Mouse (Mus musculus): ENCODE results near the gene Asic3. TPM values are rescaled to one million over a fixed set of nuclear protein-coding genes. Genes with fewer than 3 reads are reported as not detected.

Gene Asic3
- 0.23 and 0.52 TPM in 2 replicates for polyA plus RNA-seq (2015; fragmentation: Nextera tagmentation; extraction: Ambion mirVana)

GRCm38 (mm10) chr5:24413042-24413693 lies at the start of gene Asic3:
TSS of gene Asic3 (plus strand) at chr5:24413392.
- 33% methylated on average over 11 of the region's 11 CpGs for WGBS
- H3K27me3 ChIP-seq (ENCODE audit: control insufficient read depth, insufficient read depth, low read length), result no peaks in the 10 kb centered on the region
- no peaks in the 10 kb centered on the region for H3K36me3 ChIP-seq (ENCODE audit: control insufficient read depth, insufficient read depth, low read length)
- no peak for ATAC-seq (ENCODE audit: insufficient read depth, low FRiP score)
- H3K4me3 ChIP-seq (replicated peaks; ENCODE audit: low read length), result no peak within 1 kb of the TSS
- no peak within 1 kb of the TSS for H3K4me2 ChIP-seq (ENCODE audit: low read depth, low read length)
- no peak within 1 kb of the TSS; the same call in 1 of the 2 replicates for H3K9ac ChIP-seq (ENCODE audit: low read length)
- H3K9me3 ChIP-seq (replicated peaks; ENCODE audit: control insufficient read depth, low read length), result no peaks in the 10 kb centered on the region
- H3K4me1 ChIP-seq (ENCODE audit: control insufficient read depth, insufficient read depth, low read length), result no peaks in the 10 kb centered on the region
- no peak within 1 kb of the TSS for H3K27ac ChIP-seq (ENCODE audit: low read length)

- WGBS, result 68% methylated on average over 2 of the region's 2 CpGs
- 0 out of 2 replicates have a peak, but pooled peaks cover 3% of the 10 kb centered on the region for H3K4me1 ChIP-seq (ENCODE audit: control insufficient read depth, insufficient read depth, low read length)
Observed at GRCm38 (mm10) chr5:24363467-24363866, 49.7 kb upstream of the Asic3 start.

GRCm38 (mm10) chr5:24364061-24364460 lies 49.1 kb upstream of the Asic3 start:
- H3K36me3 ChIP-seq (ENCODE audit: control insufficient read depth, insufficient read depth, low read length), result no peaks in the 10 kb centered on the region
- H3K4me1 ChIP-seq (ENCODE audit: control insufficient read depth, insufficient read depth, low read length), result 0 out of 2 replicates have a peak, but pooled peaks cover 3% of the 10 kb centered on the region
- no peaks in the 10 kb centered on the region for H3K27me3 ChIP-seq (ENCODE audit: control insufficient read depth, insufficient read depth, low read length)
- no peak overlapping the region for H3K4me3 ChIP-seq (replicated peaks; ENCODE audit: low read length)
- no peak overlapping the region for H3K9ac ChIP-seq (ENCODE audit: low read length)
- H3K4me2 ChIP-seq (ENCODE audit: low read depth, low read length), result no peak overlapping the region
- H3K27ac ChIP-seq (ENCODE audit: low read length), result no peak overlapping the region
- ATAC-seq (ENCODE audit: insufficient read depth, low FRiP score), result no peak
- H3K9me3 ChIP-seq (replicated peaks; ENCODE audit: control insufficient read depth, low read length), result no peaks in the 10 kb centered on the region
- 54% methylated on average over 3 of the region's 3 CpGs for whole genome bisulfite sequencing

More at GRCm38 (mm10) chr5:24363467-24363866, 49.7 kb upstream of the Asic3 start:
- H3K36me3 ChIP-seq (ENCODE audit: control insufficient read depth, insufficient read depth, low read length), result no peaks in the 10 kb centered on the region
- no peak overlapping the region for H3K4me2 ChIP-seq (ENCODE audit: low read depth, low read length)
- H3K27ac ChIP-seq (ENCODE audit: low read length), result no peak overlapping the region
- H3K9me3 ChIP-seq (replicated peaks; ENCODE audit: control insufficient read depth, low read length), result no peaks in the 10 kb centered on the region
- H3K27me3 ChIP-seq (ENCODE audit: control insufficient read depth, insufficient read depth, low read length), result no peaks in the 10 kb centered on the region
- ATAC-seq (ENCODE audit: insufficient read depth, low FRiP score), result no peak
- H3K9ac ChIP-seq (ENCODE audit: low read length), result no peak overlapping the region
- H3K4me3 ChIP-seq (replicated peaks; ENCODE audit: low read length), result no peak overlapping the region

DNA sequence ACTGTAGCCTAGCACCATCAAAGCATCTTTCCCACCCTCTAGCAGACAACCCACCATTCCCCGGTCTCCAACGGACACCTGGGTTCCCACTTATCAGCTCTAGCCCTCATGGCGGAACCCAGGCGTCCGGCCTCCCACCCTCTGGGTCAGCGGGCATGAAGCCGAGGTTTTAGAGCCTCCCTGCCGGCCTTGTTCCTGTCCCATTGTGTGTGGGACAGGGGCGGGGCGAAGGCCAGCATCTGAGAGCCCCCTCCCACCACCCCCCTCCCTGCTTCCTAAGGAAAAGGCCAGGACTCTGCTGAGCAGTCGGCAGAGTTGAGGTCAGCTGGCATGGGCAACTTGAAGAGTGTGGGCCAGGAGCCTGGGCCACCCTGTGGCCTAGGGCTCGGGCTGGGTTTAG lies 48.7 kb upstream of the Asic3 start, which contains the start of gene Nos3:
TSS of gene Nos3 (plus strand) at position 303 of the 400 bp plus-strand sequence.
- 53% methylated on average over 12 of the region's 12 CpGs for WGBS
- 0 out of 2 replicates have a peak within 1 kb of the TSS, but pooled peaks have one; percentile 5 for H3K4me2 ChIP-seq (ENCODE audit: low read depth, low read length)
- H3K36me3 ChIP-seq (ENCODE audit: control insufficient read depth, insufficient read depth, low read length), result no peaks in the 10 kb centered on the region
- peak within 1 kb of the TSS; percentile 22; the same call in 1 of the 2 replicates for H3K27ac ChIP-seq (ENCODE audit: low read length)
- H3K4me1 ChIP-seq (ENCODE audit: control insufficient read depth, insufficient read depth, low read length), result 0 out of 2 replicates have a peak, but pooled peaks cover 3% of the 10 kb centered on the region
- H3K9me3 ChIP-seq (replicated peaks; ENCODE audit: control insufficient read depth, low read length), result no peaks in the 10 kb centered on the region
- H3K4me3 ChIP-seq (replicated peaks; ENCODE audit: low read length), result peak within 1 kb of the TSS; percentile 23
- 0 out of 2 replicates have a peak within 1 kb of the TSS, but pooled peaks have one; percentile 48 for H3K9ac ChIP-seq (ENCODE audit: low read length)
- no peaks in the 10 kb centered on the region for H3K27me3 ChIP-seq (ENCODE audit: control insufficient read depth, insufficient read depth, low read length)
- no peak for ATAC-seq (ENCODE audit: insufficient read depth, low FRiP score)

DNA sequence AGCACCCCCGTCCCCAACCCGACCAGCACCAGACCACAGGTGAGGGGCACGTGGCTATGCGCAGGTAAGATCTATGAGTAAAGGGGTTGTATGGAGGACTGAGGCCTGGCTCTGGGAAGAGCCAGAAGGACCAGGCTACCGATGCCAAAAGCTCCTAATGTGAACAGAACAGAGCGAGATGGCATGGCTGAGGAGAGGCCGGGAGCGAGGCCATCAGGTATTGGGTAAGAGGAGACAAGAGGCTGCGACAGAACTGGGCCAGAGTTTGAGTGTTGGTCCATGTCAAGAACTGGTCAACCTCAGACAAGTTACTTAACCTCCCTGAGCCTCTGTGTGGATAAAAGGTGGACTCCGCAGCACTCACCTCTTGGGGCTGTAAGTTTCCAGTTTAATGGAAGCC lies 48.2 kb upstream of the Asic3 start:
- Histone ChIP-seq H3K27me3 (ENCODE audit: control insufficient read depth, insufficient read depth, low read length) (no peaks in the 10 kb centered on the region), H3K9ac (ENCODE audit: low read length) (0 out of 2 replicates have a peak overlapping the region, but pooled peaks have one; percentile 48), H3K36me3 (ENCODE audit: control insufficient read depth, insufficient read depth, low read length) (no peaks in the 10 kb centered on the region), H3K4me1 (ENCODE audit: control insufficient read depth, insufficient read depth, low read length) (0 out of 2 replicates have a peak, but pooled peaks cover 3% of the 10 kb centered on the region), H3K4me3 (replicated peaks; ENCODE audit: low read length) (peak overlapping the region; percentile 23), H3K27ac (ENCODE audit: low read length) (peak overlapping the region; percentile 22; the same call in 1 of the 2 replicates), H3K9me3 (replicated peaks; ENCODE audit: control insufficient read depth, low read length) (no peaks in the 10 kb centered on the region), H3K4me2 (ENCODE audit: low read depth, low read length) (0 out of 2 replicates have a peak overlapping the region, but pooled peaks have one; percentile 5)
- no peak for ATAC-seq (ENCODE audit: insufficient read depth, low FRiP score)
- 84% methylated on average over 10 of the region's 10 CpGs for WGBS

GRCm38 (mm10) chr5:24365528-24365927 lies 47.7 kb upstream of the Asic3 start:
- Histone ChIP-seq H3K4me1 (ENCODE audit: control insufficient read depth, insufficient read depth, low read length) (0 out of 2 replicates have a peak, but pooled peaks cover under 1% of the 10 kb centered on the region), H3K9ac (ENCODE audit: low read length) (no peak overlapping the region), H3K4me3 (replicated peaks; ENCODE audit: low read length) (0 out of 2 replicates have a peak overlapping the region, but pooled peaks have one; percentile 23), H3K27me3 (ENCODE audit: control insufficient read depth, insufficient read depth, low read length) (no peaks in the 10 kb centered on the region), H3K36me3 (ENCODE audit: control insufficient read depth, insufficient read depth, low read length) (no peaks in the 10 kb centered on the region), H3K4me2 (ENCODE audit: low read depth, low read length) (no peak overlapping the region; the same call in 1 of the 2 replicates), H3K27ac (ENCODE audit: low read length) (peak overlapping the region; percentile 22; the same call in 1 of the 2 replicates), H3K9me3 (replicated peaks; ENCODE audit: control insufficient read depth, low read length) (no peaks in the 10 kb centered on the region)
- no peak for ATAC-seq (ENCODE audit: insufficient read depth, low FRiP score)
- 35% methylated on average over 5 of the region's 5 CpGs for WGBS

DNA sequence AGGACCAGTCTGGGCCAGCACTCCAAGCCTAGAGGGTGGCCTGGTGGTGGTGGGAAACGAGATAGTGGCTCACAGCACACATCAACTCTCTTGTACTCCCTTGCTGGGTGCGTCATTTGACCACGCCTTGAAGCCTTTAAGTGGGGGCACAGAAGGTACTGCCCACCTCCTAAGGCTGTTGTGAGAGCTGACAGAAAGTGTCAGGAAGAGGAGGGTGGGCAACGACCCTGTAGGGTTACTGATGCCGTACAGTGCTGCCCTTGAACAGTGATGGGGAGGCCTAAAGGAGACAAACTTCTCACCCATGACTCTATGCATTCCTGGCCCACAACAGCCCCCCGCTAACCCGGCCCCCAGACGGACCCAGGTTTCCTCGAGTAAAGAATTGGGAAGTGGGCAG lies 46.8 kb upstream of the Asic3 start:
- H3K4me1 ChIP-seq (ENCODE audit: control insufficient read depth, insufficient read depth, low read length), result no peaks in the 10 kb centered on the region
- WGBS, result 78% methylated on average over 9 of the region's 9 CpGs

GRCm38 (mm10) chr5:24369767-24370166 lies 43.4 kb upstream of the Asic3 start:
- 83% methylated on average over 9 of the region's 9 CpGs for WGBS
- no peak overlapping the region for H3K27ac ChIP-seq (ENCODE audit: low read length)
- no peak; the same call in 1 of the 2 replicates for ATAC-seq (ENCODE audit: insufficient read depth, low FRiP score)
- H3K36me3 ChIP-seq (ENCODE audit: control insufficient read depth, insufficient read depth, low read length), result no peaks in the 10 kb centered on the region
- no peak overlapping the region for H3K4me2 ChIP-seq (ENCODE audit: low read depth, low read length)
- no peaks in the 10 kb centered on the region; the same call in 1 of the 2 replicates for H3K27me3 ChIP-seq (ENCODE audit: control insufficient read depth, insufficient read depth, low read length)
- peaks cover 6% of the 10 kb centered on the region for H3K4me1 ChIP-seq (ENCODE audit: control insufficient read depth, insufficient read depth, low read length)
- H3K4me3 ChIP-seq (replicated peaks; ENCODE audit: low read length), result no peak overlapping the region
- H3K9me3 ChIP-seq (replicated peaks; ENCODE audit: control insufficient read depth, low read length), result no peaks in the 10 kb centered on the region
- H3K9ac ChIP-seq (ENCODE audit: low read length), result no peak overlapping the region

More for the DNA sequence above, 46.8 kb upstream of the Asic3 start:
- H3K4me3 ChIP-seq (replicated peaks; ENCODE audit: low read length), result no peak overlapping the region
- no peaks in the 10 kb centered on the region for H3K36me3 ChIP-seq (ENCODE audit: control insufficient read depth, insufficient read depth, low read length)
- no peak for ATAC-seq (ENCODE audit: insufficient read depth, low FRiP score)
- no peak overlapping the region for H3K27ac ChIP-seq (ENCODE audit: low read length)
- H3K9me3 ChIP-seq (replicated peaks; ENCODE audit: control insufficient read depth, low read length), result no peaks in the 10 kb centered on the region
- no peak overlapping the region for H3K4me2 ChIP-seq (ENCODE audit: low read depth, low read length)
- no peaks in the 10 kb centered on the region for H3K27me3 ChIP-seq (ENCODE audit: control insufficient read depth, insufficient read depth, low read length)
- no peak overlapping the region for H3K9ac ChIP-seq (ENCODE audit: low read length)

- WGBS, result 69% methylated on average over 5 of the region's 5 CpGs
Observed at GRCm38 (mm10) chr5:24373807-24374206, 39.4 kb upstream of the Asic3 start.

More at GRCm38 (mm10) chr5:24373807-24374206, 39.4 kb upstream of the Asic3 start:
- ATAC-seq (ENCODE audit: insufficient read depth, low FRiP score), result no peak
- Histone ChIP-seq H3K9me3 (replicated peaks; ENCODE audit: control insufficient read depth, low read length) (no peaks in the 10 kb centered on the region), H3K36me3 (ENCODE audit: control insufficient read depth, insufficient read depth, low read length) (no peaks in the 10 kb centered on the region), H3K9ac (ENCODE audit: low read length) (no peak overlapping the region), H3K4me3 (replicated peaks; ENCODE audit: low read length) (no peak overlapping the region), H3K4me2 (ENCODE audit: low read depth, low read length) (no peak overlapping the region), H3K27me3 (ENCODE audit: control insufficient read depth, insufficient read depth, low read length) (peaks cover 4% of the 10 kb centered on the region; the same call in 1 of the 2 replicates), H3K4me1 (ENCODE audit: control insufficient read depth, insufficient read depth, low read length) (peaks cover 8% of the 10 kb centered on the region), H3K27ac (ENCODE audit: low read length) (no peak overlapping the region)
